Mouse (Mus musculus): ENCODE measurements around the gene Hyou1. TPM values are rescaled to one million over a fixed set of nuclear protein-coding genes. Genes with fewer than 3 reads are reported as not detected.
"Not testable (repeated sequence)": the region's sequence is repeated elsewhere in the genome, so short reads cannot be mapped to it uniquely, and the experiment has no call there.

The Hyou1 gene
- 35.8 and 39.4 TPM in 2 replicates for polyA plus RNA-seq (2016; fragmentation: Nextera tagmentation; extraction: Ambion mirVana)

DNA sequence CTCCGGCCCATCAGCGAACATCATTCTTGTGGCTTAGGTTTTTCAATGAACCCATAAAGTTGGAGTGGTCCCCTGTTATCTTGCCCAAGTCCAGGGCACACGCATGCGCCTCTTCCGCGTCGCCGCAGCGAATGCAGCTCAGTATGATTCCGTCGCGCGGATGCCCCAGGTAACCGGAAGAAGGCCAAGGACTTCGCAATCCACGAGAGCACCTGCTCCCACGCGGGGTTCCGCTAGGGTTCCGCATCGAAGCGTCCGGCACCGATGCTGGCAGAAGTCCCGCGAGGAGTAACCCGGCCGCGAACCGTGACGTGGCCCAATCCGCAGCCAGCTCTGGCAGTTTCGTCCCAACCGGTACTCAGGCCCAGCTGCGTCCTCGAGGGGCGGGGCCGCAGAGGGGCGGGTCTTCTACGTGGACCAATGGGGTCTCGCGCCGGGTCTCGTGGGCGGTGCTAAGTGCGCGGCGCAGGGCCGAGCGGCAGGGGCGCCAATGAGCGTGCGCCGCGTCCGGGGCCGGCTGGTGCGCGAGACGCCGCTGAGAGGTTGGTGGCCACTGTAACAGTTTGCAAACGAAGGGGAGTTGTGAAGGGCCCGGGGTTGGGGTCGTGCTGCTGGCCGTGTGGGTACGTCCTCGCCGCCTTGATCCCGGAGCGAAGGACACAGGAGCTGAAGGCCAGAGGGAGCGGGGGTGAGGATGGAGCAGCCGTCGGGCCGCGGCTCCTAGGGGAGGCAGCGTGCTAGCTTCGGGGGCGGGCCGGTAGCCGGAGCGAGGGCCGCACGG lies at the start of gene Hyou1:
Gene Hyou1, plus strand, starts transcription at position 437 of the 781 bp plus-strand sequence.
- under 1% methylated on average over 83 of the region's 83 CpGs for WGBS
- peak within 1 kb of the TSS; percentile 95 for H3K27ac ChIP-seq
- peaks cover 39% of the 10 kb centered on the region for H3K36me3 ChIP-seq
- peaks cover 27% of the 10 kb centered on the region for H3K4me1 ChIP-seq (replicated peaks)
- peak within 1 kb of the TSS; percentile 79 for H3K4me3 ChIP-seq
- H3K9me3 ChIP-seq = no peaks in the 10 kb centered on the region
- no peaks in the 10 kb centered on the region for H3K27me3 ChIP-seq (ENCODE audit: insufficient read depth, poor library complexity, severe bottlenecking)
- peak; percentile 100 for DNase-seq (ENCODE audit: low spot score)

DNA sequence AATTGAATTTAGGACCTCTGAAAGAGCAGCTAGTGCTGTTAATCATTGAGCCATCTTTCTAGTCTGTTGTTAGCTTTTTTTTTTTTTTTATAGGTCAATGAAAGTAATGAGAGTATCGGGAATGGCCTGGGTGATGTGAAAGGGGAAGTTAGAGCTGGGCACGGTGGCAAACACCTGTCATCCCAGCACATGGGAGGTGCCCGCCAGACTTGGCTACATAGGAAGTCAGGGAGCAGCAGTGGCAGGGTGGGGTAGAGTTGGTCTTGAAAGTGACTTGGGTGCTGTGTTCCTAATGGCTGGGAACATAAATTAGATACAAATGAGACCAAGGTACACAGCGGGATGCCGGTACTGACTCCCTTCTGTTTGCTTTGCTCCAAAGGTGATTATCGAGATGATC lies 48.6 kb upstream of the Hyou1 start:
- H3K27me3 ChIP-seq (ENCODE audit: insufficient read depth, poor library complexity, severe bottlenecking) = no peaks in the 10 kb centered on the region
- H3K27ac ChIP-seq = no peak overlapping the region
- no peak overlapping the region for H3K4me3 ChIP-seq
- DNase-seq (ENCODE audit: low spot score) = no peak
- H3K4me1 ChIP-seq (replicated peaks) = peaks cover 17% of the 10 kb centered on the region
- WGBS = 96% methylated on average over 6 of the region's 6 CpGs
- H3K36me3 ChIP-seq = peaks cover 63% of the 10 kb centered on the region
- peaks cover 11% of the 10 kb centered on the region for H3K9me3 ChIP-seq

DNA sequence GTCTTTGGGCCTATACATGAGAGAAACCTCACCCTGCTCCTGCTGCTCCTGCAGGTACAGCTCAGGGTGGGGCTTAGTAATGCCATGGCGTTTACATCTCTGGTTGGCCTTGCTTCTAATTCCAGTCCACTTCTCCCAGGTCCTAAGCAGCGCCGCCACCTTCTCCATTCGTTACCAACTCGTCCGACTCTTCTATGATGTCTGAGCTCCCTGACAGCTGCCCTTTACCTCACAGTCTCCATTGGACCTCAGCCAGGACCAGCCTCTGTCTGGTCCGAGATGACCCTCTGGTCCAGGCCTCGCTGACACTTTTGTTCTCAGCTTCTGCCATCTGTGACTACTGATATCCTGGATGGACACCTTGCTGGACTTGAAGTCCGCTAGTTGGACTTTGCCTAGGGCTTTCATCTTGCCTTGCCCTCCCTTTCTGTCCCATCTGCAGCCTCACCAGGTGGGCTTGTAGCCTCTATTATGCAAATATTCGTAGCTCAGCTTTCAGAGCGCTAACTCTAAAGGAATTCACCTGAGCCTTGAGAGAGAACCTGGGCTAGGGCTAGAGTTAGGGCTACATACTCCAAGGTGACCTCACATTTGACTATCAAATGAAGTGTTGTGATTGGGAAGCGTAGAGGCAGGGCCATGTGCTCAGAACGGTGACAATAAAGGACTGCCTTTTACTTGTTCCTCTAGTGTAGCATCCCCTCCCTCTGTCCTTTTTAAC lies 46.2 kb upstream of the Hyou1 start:
- peaks cover 16% of the 10 kb centered on the region for H3K4me1 ChIP-seq (replicated peaks)
- H3K4me3 ChIP-seq = no peak overlapping the region
- no peak for DNase-seq (ENCODE audit: low spot score)
- peaks cover 78% of the 10 kb centered on the region for H3K36me3 ChIP-seq
- H3K27me3 ChIP-seq (ENCODE audit: insufficient read depth, poor library complexity, severe bottlenecking) = no peaks in the 10 kb centered on the region
- peak overlapping the region; percentile 99 for H3K27ac ChIP-seq
- 95% methylated on average over 13 of the region's 13 CpGs for WGBS
- peaks cover 11% of the 10 kb centered on the region for H3K9me3 ChIP-seq

DNA sequence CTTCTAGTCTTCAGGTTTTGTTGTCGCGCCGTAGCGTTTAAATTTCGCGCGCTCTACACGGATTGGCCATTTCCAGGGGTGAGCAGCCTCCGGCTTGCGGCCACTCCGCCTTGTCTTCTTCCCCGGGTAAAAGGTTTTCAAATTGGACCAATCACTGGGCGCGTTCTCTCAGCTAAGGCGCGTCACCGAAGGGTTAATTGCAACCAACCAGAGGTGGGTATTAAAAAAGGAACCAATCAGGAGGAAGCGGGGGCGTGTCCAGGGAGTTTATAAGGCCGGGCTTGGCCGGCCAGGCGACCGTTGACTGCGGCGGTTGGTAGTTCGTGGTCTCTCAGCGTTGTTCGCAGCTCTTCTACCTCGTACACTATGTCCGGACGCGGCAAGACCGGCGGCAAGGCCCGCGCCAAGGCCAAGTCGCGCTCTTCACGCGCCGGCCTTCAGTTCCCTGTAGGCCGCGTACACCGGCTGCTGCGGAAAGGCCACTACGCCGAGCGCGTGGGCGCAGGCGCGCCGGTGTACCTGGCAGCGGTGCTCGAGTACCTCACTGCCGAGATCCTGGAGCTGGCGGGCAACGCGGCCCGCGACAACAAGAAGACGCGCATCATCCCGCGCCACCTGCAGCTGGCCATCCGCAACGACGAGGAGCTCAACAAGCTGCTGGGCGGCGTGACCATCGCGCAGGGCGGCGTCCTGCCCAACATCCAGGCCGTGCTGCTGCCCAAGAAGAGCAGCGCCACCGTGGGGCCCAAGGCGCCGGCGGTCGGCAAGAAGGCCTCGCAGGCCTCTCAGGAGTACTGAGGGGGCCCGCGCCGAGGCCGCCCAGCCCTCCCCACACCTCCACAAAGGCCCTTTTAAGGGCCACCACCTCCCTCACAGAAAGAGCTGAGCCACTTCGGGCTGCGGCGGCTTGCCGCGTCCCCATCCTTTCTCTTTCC lies 44.6 kb upstream of the Hyou1 start, which contains the start of gene H2afx:
Gene H2afx, plus strand, starts transcription at position 299 of the 935 bp plus-strand sequence.
- peak; percentile 99 for DNase-seq (ENCODE audit: low spot score)
- Histone ChIP-seq H3K9me3 (peaks cover 11% of the 10 kb centered on the region), H3K27ac (peak within 1 kb of the TSS; percentile 99), H3K4me3 (peak within 1 kb of the TSS; percentile 99), H3K4me1 (replicated peaks) (peaks cover 15% of the 10 kb centered on the region), H3K27me3 (ENCODE audit: insufficient read depth, poor library complexity, severe bottlenecking) (no peaks in the 10 kb centered on the region), H3K36me3 (peaks cover 78% of the 10 kb centered on the region)
- under 1% methylated on average over 91 of the region's 91 CpGs for WGBS

DNA sequence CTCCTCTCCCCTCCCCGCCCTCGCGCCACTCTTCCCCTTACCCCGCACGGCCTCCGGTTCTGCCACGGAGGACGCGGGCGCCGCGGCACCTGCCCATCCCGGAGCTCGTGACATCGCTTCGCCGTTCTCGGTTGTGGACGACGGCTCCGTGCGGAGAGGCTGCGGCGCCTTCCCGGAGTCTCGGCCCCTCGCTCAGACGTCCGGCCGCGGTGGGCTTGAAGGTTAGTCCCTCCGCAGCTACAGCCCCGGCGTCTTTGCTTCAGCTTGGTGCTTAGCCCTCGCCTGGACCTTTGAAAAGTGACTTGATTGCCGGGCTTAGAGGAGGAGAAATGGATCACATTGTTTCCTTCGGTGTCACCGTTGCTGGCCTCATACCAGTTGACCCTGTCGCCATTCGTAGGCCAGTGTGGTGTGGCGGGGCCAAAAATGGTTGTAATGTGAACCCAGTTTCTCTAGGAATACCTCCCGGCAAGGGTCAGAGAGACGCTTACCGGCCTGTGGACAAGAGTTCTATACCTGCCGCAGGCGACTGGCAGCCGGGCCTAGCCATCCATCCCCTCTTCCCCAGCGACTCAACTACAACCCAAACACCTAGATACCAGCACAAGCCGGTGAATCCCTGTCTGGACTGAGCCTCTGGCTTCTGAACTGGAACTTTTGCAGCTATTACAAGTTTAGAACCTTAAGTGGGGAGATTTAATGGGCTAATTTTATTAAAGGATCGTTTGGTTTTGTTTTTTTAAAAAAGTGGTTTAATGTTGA lies 43.8 kb upstream of the Hyou1 start:
- peaks cover 77% of the 10 kb centered on the region for H3K36me3 ChIP-seq

DNA sequence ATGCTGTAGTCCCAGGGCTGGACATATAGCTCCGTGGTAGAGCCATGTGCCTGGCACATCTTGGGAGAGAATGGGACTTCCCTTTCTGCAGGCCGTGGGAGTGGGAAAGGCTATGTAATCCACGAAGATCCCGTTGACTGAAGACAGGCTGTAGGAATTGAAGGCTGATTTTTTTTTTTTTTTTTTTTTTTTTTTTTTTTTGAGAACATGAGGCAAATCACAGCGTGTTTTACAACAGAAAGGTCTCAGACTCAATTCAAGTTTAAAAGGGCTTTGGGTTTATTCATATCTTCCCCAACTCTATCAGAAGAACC lies 43.2 kb upstream of the Hyou1 start:
- no peaks in the 10 kb centered on the region for H3K27me3 ChIP-seq (ENCODE audit: insufficient read depth, poor library complexity, severe bottlenecking)
- H3K27ac ChIP-seq = peak overlapping the region; percentile 99
- peak overlapping the region; percentile 99 for H3K4me3 ChIP-seq
- WGBS = 4% methylated on average over 5 of the region's 5 CpGs
- peaks cover 77% of the 10 kb centered on the region for H3K36me3 ChIP-seq
- no peak for DNase-seq (ENCODE audit: low spot score)
- H3K9me3 ChIP-seq = peaks cover 11% of the 10 kb centered on the region
- peaks cover 15% of the 10 kb centered on the region for H3K4me1 ChIP-seq (replicated peaks)

More for the DNA sequence above, 43.8 kb upstream of the Hyou1 start:
- no peaks in the 10 kb centered on the region for H3K27me3 ChIP-seq (ENCODE audit: insufficient read depth, poor library complexity, severe bottlenecking)
- peak overlapping the region; percentile 99 for H3K4me3 ChIP-seq
- H3K27ac ChIP-seq = peak overlapping the region; percentile 99
- H3K4me1 ChIP-seq (replicated peaks) = peaks cover 15% of the 10 kb centered on the region
- WGBS = under 1% methylated on average over 50 of the region's 50 CpGs
- DNase-seq (ENCODE audit: low spot score) = peak; percentile 56
- peaks cover 11% of the 10 kb centered on the region for H3K9me3 ChIP-seq

DNA sequence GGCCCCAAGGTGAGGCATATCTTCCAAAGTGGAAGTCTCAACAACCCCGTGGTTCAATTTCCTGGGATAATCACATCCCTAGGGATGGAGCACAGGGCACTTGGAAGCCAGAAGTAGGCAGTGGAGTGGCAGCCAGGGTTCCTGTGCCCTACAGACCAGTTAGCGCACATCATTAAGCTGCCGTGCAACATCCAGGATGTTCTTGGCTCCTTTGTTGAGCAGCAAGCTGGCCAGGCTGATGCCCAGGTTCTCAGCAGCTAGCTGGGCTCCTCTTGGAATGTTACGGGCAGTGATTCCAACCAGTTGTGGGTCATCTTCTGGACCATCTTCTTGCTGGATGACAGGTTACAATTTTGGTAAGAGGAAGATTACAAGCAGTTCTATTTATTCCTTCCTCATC lies 42.8 kb upstream of the Hyou1 start:
- peak overlapping the region; percentile 99 for H3K4me3 ChIP-seq
- H3K4me1 ChIP-seq (replicated peaks) = peaks cover 15% of the 10 kb centered on the region
- H3K36me3 ChIP-seq = peaks cover 77% of the 10 kb centered on the region
- peaks cover 11% of the 10 kb centered on the region for H3K9me3 ChIP-seq
- DNase-seq (ENCODE audit: low spot score); H3K27me3 ChIP-seq (ENCODE audit: insufficient read depth, poor library complexity, severe bottlenecking): not testable (repeated sequence)
- H3K27ac ChIP-seq = peak overlapping the region; percentile 40; the same call in 1 of the 2 replicates
- WGBS = 39% methylated on average over 4 of the region's 4 CpGs

DNA sequence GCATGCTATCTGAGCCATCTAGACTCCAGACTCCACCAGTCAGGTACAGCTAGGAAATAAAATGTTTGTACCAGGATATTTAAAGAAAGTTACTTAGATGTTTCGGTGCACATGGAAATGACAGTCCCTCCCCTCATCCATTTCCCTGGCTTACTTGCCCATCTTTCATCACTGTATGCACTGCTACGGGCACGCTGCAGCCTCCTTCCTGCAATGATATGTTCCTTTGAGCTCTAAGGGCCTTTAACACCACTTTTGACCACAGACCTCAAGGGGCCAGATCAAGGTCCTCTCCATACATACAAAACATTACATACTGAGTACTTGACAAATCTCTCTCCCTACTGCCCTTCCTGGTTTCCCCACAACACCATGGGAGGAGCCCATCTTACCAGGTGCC lies 42.3 kb upstream of the Hyou1 start:
- peaks cover 18% of the 10 kb centered on the region for H3K4me1 ChIP-seq (replicated peaks)
- DNase-seq (ENCODE audit: low spot score) = no peak
- H3K9me3 ChIP-seq = peaks cover 11% of the 10 kb centered on the region
- peaks cover 77% of the 10 kb centered on the region for H3K36me3 ChIP-seq
- WGBS = 79% methylated on average over 3 of the region's 3 CpGs
- H3K4me3 ChIP-seq = peak overlapping the region; percentile 99
- H3K27me3 ChIP-seq (ENCODE audit: insufficient read depth, poor library complexity, severe bottlenecking) = no peaks in the 10 kb centered on the region
- peak overlapping the region; percentile 40; the same call in 1 of the 2 replicates for H3K27ac ChIP-seq

DNA sequence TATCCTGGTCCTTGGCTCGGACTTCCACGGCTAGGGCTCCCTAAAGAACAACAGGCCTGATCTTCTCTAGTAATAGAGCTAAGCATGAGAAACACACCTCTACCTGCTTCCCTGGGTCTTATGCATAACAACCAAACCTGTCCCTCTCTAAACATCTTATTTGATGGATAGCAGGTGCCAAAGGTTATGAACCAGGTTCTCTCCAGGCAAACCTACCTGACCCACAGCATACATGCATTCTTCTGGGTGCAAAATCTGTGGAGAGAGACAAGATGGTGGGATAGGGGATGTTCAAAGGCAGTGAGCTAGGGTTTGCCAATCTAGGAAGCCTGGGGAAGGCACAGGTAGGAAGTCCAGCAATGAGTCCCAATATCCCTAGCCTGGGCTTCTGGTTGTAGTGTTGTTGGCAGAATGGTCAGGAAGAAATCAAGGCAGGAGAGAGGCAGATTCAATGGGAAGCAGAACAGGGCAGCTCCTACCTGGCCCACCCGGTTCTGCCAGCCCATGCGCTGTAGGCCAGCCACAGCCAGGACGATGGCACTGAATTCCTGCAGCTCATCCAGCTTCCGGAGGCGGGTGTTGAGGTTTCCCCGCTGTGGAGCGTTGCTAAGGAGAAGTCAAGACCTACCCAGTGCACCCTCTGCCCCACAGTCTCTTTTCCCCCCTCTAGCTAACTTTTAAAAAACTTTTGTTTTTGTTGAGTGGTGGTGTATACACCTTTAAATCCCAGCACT lies 41.7 kb upstream of the Hyou1 start:
- peaks cover 75% of the 10 kb centered on the region for H3K36me3 ChIP-seq
- DNase-seq (ENCODE audit: low spot score) = peak; percentile 34
- peaks cover 24% of the 10 kb centered on the region for H3K4me1 ChIP-seq (replicated peaks)
- H3K9me3 ChIP-seq = peaks cover 11% of the 10 kb centered on the region
- peak overlapping the region; percentile 99 for H3K4me3 ChIP-seq
- H3K27me3 ChIP-seq (ENCODE audit: insufficient read depth, poor library complexity, severe bottlenecking) = no peaks in the 10 kb centered on the region
- WGBS = 72% methylated on average over 9 of the region's 9 CpGs
- H3K27ac ChIP-seq = peak overlapping the region; percentile 40; the same call in 1 of the 2 replicates

DNA sequence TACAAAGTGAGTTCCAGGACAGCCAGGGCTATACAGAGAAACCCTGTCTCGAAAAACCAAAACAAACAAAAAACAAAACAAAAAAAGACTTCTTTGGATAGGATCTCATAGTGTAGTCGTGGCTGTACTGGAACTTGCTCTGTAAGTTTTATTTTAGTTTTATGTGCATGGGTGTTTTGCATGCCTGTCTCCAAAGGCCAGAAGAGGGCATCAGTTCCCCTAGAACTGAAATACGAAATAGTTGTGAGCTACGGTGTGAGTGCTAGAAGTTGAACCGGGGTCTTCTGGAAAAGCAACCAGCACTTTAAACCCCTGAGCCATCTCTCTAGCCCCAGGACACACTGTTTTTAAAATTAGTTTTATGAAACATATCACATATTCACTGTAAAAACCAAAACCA lies 40.7 kb upstream of the Hyou1 start:
- Histone ChIP-seq H3K4me3 (no peak overlapping the region), H3K36me3 (peaks cover 65% of the 10 kb centered on the region), H3K27ac (no peak overlapping the region), H3K9me3 (0 out of 2 replicates have a peak, but pooled peaks cover 4% of the 10 kb centered on the region), H3K27me3 (ENCODE audit: insufficient read depth, poor library complexity, severe bottlenecking) (no peaks in the 10 kb centered on the region), H3K4me1 (replicated peaks) (peaks cover 34% of the 10 kb centered on the region)
- DNase-seq (ENCODE audit: low spot score) = no peak
- WGBS = 83% methylated on average over 5 of the region's 5 CpGs

DNA sequence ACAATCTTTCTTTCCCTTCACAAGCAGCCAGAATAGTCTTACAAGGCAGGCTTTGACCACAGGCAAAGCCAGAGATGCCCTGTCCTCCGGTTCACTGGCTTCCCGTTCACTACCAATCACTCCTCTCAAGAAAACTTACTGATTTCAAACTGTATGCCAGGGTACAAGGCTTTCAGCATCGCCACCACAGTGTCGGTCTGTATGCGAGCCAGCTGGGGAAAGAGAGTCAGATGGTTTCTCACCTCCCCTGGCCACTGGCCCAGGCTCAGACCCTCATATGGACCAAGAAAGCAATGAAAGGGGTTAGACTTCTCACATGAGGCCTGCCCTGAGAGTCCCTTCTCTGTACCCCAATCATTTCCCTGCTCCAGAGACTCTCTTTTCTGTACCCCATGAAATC lies 37.8 kb upstream of the Hyou1 start:
- DNase-seq (ENCODE audit: low spot score) = no peak
- WGBS = 92% methylated on average over 5 of the region's 5 CpGs
- Histone ChIP-seq H3K4me1 (replicated peaks) (peaks cover 38% of the 10 kb centered on the region), H3K36me3 (peaks cover 69% of the 10 kb centered on the region), H3K27ac (peak overlapping the region; percentile 50; the same call in 1 of the 2 replicates), H3K4me3 (peak overlapping the region; percentile 78), H3K9me3 (no peaks in the 10 kb centered on the region), H3K27me3 (ENCODE audit: insufficient read depth, poor library complexity, severe bottlenecking) (no peaks in the 10 kb centered on the region)

Measured in hindbrain, embryonic 10.5 days (tissue).